Mouse (Mus musculus): ENCODE results near the gene 2610507B11Rik. TPM values are rescaled to one million over a fixed set of nuclear protein-coding genes. Genes with fewer than 3 reads are reported as not detected.

The 2610507B11Rik gene
- polyA plus RNA-seq, 1 experiment from 2014 or later: 67.2 TPM

DNA sequence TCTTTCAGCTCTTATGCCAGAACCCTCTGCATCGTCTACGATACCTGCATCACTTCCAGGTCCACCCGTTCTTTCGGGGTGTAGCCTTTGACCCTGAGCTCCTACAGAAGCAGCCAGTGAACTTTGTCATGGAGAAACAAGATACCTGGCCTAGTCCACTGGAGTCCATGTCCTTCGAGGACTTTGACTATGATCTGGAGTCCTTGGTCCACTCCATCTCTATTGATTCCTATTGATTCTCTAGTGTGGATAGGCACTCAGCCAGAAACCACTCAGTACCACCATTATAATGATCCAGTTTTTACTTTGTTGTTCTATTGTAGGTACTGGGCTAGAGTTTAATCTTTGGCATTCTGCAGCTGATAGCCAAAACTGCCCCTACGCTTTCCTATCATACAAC is 33.0 kb downstream of the 2610507B11Rik start:
- H3K36me3 ChIP-seq: peaks cover 49% of the 10 kb centered on the region
- H3K4me3 ChIP-seq: no peak overlapping the region
- no peaks in the 10 kb centered on the region for H3K27me3 ChIP-seq
- no peak for ATAC-seq (ENCODE audit: low FRiP score)
- WGBS: 97% methylated on average over 6 of the region's 6 CpGs
- no peak overlapping the region for H3K27ac ChIP-seq
- H3K9ac ChIP-seq: no peak overlapping the region
- no peaks in the 10 kb centered on the region for H3K9me3 ChIP-seq
- H3K4me1 ChIP-seq (replicated peaks): no peaks in the 10 kb centered on the region
- no peak overlapping the region for H3K4me2 ChIP-seq

DNA sequence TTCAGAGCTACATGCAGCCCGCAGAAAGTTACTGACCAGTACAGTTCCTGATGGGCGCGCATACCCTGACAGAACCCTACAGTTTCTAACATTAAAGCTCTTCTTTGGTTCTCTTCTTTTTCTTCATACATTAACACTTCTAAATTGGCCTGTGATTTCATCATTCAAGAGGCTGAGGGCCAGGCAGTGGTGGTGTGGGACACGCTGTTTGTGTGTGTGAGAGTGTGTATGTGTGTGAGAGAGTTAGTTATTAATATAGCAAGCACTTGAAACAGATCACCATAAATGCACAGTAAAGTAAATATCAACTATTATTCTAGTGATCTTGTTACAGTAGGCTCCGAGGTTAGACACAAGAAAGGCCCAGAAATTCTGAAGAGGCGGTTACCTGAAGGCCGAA is 39.4 kb downstream of the 2610507B11Rik start:
- Histone ChIP-seq H3K9ac (peak overlapping the region; percentile 64), H3K27me3 (no peaks in the 10 kb centered on the region), H3K4me2 (peak overlapping the region; percentile 99), H3K36me3 (0 out of 2 replicates have a peak, but pooled peaks cover 12% of the 10 kb centered on the region), H3K4me1 (replicated peaks) (peaks cover 10% of the 10 kb centered on the region), H3K27ac (peak overlapping the region; percentile 58), H3K4me3 (peak overlapping the region; percentile 60), H3K9me3 (no peaks in the 10 kb centered on the region)
- peak; percentile 36 for ATAC-seq (ENCODE audit: low FRiP score)
- 67% methylated on average over 7 of the region's 7 CpGs for whole genome bisulfite sequencing

DNA sequence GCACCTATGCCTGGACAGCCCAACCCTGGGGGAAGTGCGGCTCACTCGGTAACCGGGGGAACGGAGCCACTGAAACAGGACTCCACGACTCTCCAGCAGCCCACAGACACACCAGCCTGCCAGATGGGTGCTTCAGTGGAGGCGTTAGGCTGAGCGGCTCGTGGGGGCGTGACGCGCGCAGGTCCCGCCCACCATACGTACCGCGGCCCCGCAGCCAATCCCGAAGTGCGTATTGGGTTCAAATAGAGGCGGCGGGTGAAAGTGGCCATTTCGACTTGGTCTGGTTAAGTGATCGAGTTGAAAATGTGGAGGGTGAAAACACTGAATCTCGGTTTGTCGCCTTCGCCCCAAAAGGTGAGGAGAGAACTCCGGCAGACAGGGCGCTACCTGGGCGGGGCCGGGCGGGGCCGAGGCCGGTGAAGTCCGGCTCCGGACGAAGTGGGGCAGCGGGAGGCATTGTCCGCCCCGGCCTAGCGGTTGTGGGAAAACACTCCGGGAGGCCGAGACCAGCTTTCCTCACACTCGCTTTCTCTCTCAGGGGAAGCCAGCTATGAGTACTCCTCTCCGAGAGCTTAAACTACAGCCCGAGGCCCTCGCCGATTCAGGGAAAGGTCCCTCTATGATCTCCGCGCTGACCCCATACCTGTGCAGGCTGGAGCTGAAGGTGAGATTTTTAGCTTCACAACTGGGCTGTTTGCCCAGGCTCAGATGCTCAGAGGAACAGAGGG is 40.0 kb downstream of the 2610507B11Rik start, which contains the start of gene Spag5:
Spag5 (plus strand) TSS at position 173 of the 728 bp plus-strand sequence.
- peak within 1 kb of the TSS; percentile 58 for H3K27ac ChIP-seq
- WGBS: under 1% methylated on average over 49 of the region's 49 CpGs
- peak within 1 kb of the TSS; percentile 64 for H3K9ac ChIP-seq
- H3K27me3 ChIP-seq: no peaks in the 10 kb centered on the region
- 0 out of 2 replicates have a peak, but pooled peaks cover 8% of the 10 kb centered on the region for H3K36me3 ChIP-seq
- no peaks in the 10 kb centered on the region for H3K9me3 ChIP-seq
- peak within 1 kb of the TSS; percentile 99 for H3K4me2 ChIP-seq
- peak; percentile 99 for ATAC-seq (ENCODE audit: low FRiP score)
- H3K4me3 ChIP-seq: peak within 1 kb of the TSS; percentile 60
- peaks cover 10% of the 10 kb centered on the region for H3K4me1 ChIP-seq (replicated peaks)

DNA sequence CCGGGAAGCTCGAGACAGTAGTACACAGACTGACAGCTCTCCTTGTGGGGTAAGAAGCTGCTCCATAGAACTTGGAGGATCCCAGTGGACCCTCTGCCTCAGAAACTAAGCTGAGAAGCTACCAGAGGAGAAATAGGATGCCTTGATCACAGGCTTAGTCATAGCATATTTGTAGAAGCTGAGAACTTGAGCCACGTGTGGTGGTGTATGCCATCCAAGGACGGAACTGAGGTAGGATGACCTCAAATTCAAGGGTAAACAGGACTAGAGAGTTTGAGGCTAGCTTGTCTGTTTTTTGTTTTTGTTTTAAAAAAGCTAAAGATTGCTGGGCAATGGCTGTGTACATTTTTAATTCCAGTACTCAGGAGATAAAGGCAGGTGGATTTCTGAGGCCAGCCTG is 43.7 kb downstream of the 2610507B11Rik start:
- H3K27ac ChIP-seq: no peak overlapping the region
- 0 out of 2 replicates have a peak, but pooled peaks cover 12% of the 10 kb centered on the region for H3K36me3 ChIP-seq
- H3K27me3 ChIP-seq: no peaks in the 10 kb centered on the region
- no peak overlapping the region for H3K4me2 ChIP-seq
- ATAC-seq (ENCODE audit: low FRiP score): no peak
- no peaks in the 10 kb centered on the region for H3K9me3 ChIP-seq
- WGBS: 93% methylated on average over 4 of the region's 4 CpGs
- H3K9ac ChIP-seq: no peak overlapping the region
- H3K4me1 ChIP-seq (replicated peaks): peaks cover 10% of the 10 kb centered on the region
- H3K4me3 ChIP-seq: no peak overlapping the region

DNA sequence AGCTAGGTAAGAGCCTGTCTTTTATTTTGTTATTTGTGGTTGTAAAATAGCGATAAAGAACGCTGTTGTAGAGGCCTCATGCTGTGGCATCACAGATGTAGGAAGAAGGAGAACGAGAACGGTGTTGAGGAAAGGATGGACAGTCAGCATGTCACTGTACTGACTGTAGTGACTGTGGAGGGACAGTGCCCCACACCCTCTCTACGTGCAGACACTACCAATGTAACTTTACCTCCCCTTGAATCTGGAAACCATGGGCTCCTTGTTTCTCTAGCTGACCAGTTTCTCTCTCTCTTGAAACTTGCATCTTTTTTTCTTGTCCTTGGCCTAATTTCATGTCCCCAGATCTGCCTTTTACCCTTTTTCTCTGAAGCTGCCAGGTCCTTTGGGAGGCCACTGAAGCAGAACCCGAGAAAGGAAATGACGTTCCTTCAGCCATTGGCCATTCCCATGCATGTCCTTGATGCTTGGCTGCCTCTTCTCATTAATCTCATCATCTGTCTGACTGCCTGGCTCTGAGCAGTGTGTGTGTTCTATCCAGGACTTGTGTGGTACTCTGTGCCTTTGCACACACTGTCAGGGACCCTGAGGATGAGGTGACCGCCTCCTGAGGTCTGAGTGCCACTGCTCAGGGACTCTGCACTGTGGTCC is 49.4 kb downstream of the 2610507B11Rik start:
- Histone ChIP-seq H3K4me1 (replicated peaks) (no peaks in the 10 kb centered on the region), H3K4me2 (no peak overlapping the region), H3K4me3 (no peak overlapping the region), H3K27ac (no peak overlapping the region), H3K36me3 (peaks cover 7% of the 10 kb centered on the region; the same call in 1 of the 2 replicates), H3K9me3 (no peaks in the 10 kb centered on the region), H3K9ac (no peak overlapping the region), H3K27me3 (no peaks in the 10 kb centered on the region)
- ATAC-seq (ENCODE audit: low FRiP score): no peak
- WGBS: 82% methylated on average over 8 of the region's 8 CpGs

DNA sequence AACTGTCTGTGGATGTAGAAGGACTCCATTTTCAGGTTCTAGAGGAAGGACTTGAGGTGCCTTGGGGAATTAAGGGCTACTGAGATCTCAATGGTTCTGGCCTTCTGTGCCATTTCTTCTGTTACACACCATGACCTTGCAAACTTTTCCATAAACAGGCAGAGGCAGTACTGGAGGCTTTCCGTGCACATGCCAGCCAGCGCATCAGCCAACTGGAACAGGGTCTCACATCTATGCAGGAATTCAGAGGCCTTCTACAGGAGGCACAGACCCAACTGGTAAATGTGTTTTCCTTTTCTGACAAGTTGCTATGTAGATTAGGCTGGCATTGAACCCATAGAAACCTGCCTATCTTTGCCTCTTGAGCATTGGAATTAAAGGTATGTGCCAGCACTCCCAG is 52.1 kb downstream of the 2610507B11Rik start:
- H3K9ac ChIP-seq: no peak overlapping the region
- H3K4me2 ChIP-seq: no peak overlapping the region
- WGBS: 100% methylated on average over 2 of the region's 2 CpGs

DNA sequence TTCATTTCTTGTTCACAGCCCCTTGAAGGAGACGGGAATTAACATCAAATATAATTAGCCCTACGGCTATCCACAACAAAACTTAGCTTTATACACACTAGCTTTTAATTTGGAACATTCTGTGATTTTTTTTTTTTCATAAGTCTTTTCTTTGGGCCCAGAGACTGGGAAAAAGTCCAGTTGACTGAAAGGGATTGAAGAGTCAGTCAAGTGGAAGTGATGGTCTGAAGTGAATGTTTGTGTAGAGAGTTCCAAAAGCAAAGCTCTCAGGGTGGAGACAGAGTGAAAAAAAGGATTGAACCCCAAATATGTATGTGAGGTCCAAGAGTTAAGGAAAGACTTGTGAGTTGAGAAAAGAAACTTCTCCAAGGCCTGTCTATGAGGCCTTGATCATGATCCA is 56.9 kb downstream of the 2610507B11Rik start:
- Histone ChIP-seq H3K36me3 (peaks cover 14% of the 10 kb centered on the region; the same call in 1 of the 2 replicates), H3K27ac (no peak overlapping the region), H3K4me2 (no peak overlapping the region), H3K27me3 (no peaks in the 10 kb centered on the region), H3K9me3 (no peaks in the 10 kb centered on the region), H3K4me1 (replicated peaks) (peaks cover 15% of the 10 kb centered on the region), H3K9ac (no peak overlapping the region), H3K4me3 (no peak overlapping the region)
- ATAC-seq (ENCODE audit: low FRiP score): no peak
- 89% methylated on average over 2 of the region's 2 CpGs for WGBS

More for the DNA sequence above, 52.1 kb downstream of the 2610507B11Rik start:
- ATAC-seq (ENCODE audit: low FRiP score): no peak
- Histone ChIP-seq H3K27ac (no peak overlapping the region), H3K36me3 (peaks cover 10% of the 10 kb centered on the region; the same call in 1 of the 2 replicates), H3K4me1 (replicated peaks) (no peaks in the 10 kb centered on the region), H3K27me3 (no peaks in the 10 kb centered on the region), H3K4me3 (no peak overlapping the region), H3K9me3 (no peaks in the 10 kb centered on the region)

DNA sequence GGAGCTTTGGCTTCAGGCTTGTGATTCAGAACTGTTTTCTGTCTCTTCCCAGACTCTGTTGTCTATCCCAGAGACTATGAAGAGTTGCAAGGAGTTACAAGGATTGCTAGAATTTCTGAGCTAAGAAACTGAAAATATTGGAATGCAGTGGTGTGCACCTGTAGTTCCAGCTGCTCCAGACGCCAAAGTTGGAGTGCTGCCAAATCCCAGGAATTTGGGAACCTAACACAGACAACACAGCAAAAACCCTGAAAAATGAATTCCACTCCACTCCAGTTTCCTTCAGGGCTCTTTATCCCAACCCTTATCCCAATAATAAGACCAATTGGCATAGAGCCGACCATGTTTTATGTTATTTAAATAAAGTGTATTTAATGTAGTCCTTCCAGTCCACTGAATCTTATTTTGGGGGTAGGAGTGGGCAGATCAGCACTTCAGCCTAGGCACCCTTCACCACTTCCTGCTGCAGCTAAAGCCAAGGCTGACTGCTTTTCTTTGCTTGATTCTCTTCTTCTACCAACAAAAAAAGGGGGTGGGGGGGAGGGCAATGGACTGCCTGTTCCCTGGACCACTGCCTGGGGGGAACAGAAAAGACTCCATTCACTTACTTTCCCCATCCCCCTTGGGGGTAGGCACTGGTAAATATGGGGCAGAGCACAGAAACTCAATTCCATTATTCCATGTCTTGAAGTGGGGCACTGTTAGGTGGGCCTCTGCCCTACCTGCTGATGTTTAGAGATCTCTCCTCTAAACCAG is 60.7 kb downstream of the 2610507B11Rik start:
- no peaks in the 10 kb centered on the region for H3K9me3 ChIP-seq
- H3K4me3 ChIP-seq: peak overlapping the region; percentile 17; the same call in 1 of the 2 replicates
- H3K27me3 ChIP-seq: no peaks in the 10 kb centered on the region
- peak overlapping the region; percentile 41 for H3K4me2 ChIP-seq
- ATAC-seq (ENCODE audit: low FRiP score): peak; percentile 62
- H3K9ac ChIP-seq: no peak overlapping the region
- 58% methylated on average over 2 of the region's 2 CpGs for WGBS
- H3K27ac ChIP-seq: peak overlapping the region; percentile 69
- peaks cover 22% of the 10 kb centered on the region for H3K4me1 ChIP-seq (replicated peaks)
- H3K36me3 ChIP-seq: peaks cover 10% of the 10 kb centered on the region; the same call in 1 of the 2 replicates

DNA sequence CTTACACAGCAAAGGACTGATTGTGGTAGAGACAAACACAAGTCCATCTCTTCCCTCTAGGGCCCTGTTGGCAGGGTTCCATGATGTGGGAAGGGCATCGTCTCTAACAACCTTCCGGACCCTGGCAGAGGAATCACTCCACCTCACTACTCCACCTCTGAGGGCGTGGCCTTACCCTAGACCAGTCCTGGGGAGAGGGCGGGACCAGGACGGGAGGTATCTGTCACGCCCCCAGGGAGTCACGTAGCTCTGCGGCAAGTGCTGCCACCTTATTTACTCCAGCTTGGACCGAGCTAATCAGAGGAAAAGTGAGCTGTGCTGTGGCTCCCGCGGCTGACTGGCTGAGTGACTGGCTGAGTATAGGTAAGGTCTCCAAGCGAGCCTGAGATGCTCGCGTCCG is 61.3 kb downstream of the 2610507B11Rik start, which contains the start of gene Aldoc:
Aldoc (plus strand) TSS at position 109 of the 400 bp plus-strand sequence.
- peak within 1 kb of the TSS; percentile 40; the same call in 1 of the 2 replicates for H3K9ac ChIP-seq
- H3K4me3 ChIP-seq: peak within 1 kb of the TSS; percentile 17
- H3K4me1 ChIP-seq (replicated peaks): peaks cover 22% of the 10 kb centered on the region
- H3K9me3 ChIP-seq: no peaks in the 10 kb centered on the region
- H3K4me2 ChIP-seq: peak within 1 kb of the TSS; percentile 41
- H3K36me3 ChIP-seq: 0 out of 2 replicates have a peak, but pooled peaks cover 6% of the 10 kb centered on the region
- H3K27me3 ChIP-seq: no peaks in the 10 kb centered on the region
- peak; percentile 85 for ATAC-seq (ENCODE audit: low FRiP score)
- WGBS: 8% methylated on average over 15 of the region's 15 CpGs
- peak within 1 kb of the TSS; percentile 69 for H3K27ac ChIP-seq

DNA sequence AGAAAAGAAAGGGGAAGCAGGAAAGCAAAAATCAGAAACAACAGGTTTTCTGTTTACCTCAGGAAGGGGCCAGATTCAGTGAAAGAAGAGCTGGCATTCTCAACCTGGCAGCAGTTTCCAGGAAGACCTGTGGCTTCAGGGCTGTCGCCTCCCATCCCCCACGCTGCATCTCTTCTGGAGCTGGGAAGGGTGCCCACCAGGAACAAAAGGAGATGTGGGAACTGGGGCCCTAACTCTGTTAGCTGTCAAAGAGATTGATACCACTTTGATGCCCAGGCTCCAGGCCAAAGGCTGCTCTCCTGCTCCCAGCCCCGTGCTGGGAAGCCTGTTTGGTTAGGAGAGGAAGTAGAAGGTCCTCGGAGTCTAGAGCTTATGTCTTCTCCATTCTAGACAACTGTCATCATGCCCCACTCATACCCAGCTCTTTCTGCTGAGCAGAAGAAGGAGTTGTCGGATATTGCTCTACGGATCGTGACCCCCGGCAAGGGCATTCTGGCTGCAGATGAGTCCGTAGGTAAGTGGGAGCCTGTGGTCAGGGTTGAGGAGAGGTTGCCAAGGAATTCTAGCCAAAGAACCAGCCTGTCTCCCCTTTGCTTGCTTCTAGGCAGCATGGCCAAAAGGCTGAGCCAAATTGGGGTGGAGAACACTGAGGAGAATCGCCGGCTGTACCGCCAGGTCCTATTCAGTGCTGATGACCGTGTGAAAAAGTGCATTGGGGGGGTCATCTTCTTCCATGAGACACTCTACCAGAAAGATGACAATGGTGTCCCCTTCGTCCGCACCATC is 62.6 kb downstream of the 2610507B11Rik start:
- no peak for ATAC-seq (ENCODE audit: low FRiP score)
- Histone ChIP-seq H3K4me2 (peak overlapping the region; percentile 41), H3K9ac (no peak overlapping the region), H3K4me1 (replicated peaks) (peaks cover 28% of the 10 kb centered on the region), H3K9me3 (no peaks in the 10 kb centered on the region), H3K27ac (peak overlapping the region; percentile 73), H3K27me3 (no peaks in the 10 kb centered on the region), H3K4me3 (peak overlapping the region; percentile 20), H3K36me3 (0 out of 2 replicates have a peak, but pooled peaks cover 3% of the 10 kb centered on the region)
- 74% methylated on average over 15 of the region's 15 CpGs for WGBS

DNA sequence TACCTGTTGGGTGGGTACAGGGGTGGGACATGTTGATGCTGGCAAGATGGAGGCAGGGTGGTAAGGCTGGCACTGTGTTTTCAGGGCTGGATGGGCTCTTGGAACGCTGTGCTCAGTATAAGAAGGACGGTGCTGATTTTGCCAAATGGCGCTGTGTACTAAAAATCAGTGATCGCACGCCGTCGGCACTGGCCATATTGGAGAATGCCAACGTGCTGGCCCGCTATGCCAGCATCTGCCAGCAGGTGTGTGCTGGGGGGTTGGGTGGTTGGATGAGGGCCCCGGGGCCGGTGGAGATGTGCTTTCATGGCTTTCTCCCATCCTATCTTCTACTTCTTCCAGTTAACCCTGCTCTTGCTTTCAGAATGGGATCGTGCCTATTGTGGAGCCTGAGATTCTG is 63.4 kb downstream of the 2610507B11Rik start:
- Histone ChIP-seq H3K27me3 (no peaks in the 10 kb centered on the region), H3K36me3 (0 out of 2 replicates have a peak, but pooled peaks cover 3% of the 10 kb centered on the region), H3K9ac (no peak overlapping the region), H3K27ac (peak overlapping the region; percentile 73; the same call in 1 of the 2 replicates), H3K4me1 (replicated peaks) (peaks cover 34% of the 10 kb centered on the region), H3K4me3 (peak overlapping the region; percentile 20), H3K4me2 (peak overlapping the region; percentile 31), H3K9me3 (no peaks in the 10 kb centered on the region)
- no peak for ATAC-seq (ENCODE audit: low FRiP score)
- 91% methylated on average over 12 of the region's 12 CpGs for WGBS
